Mouse (Mus musculus): ENCODE measurements at regions not wholly inside any gene's neighbourhood (a gene's known extent, or its start where the extent isn't known, plus 50 kb on each side); places are given as distances from the start of the nearest gene placed in this dataset.

DNA sequence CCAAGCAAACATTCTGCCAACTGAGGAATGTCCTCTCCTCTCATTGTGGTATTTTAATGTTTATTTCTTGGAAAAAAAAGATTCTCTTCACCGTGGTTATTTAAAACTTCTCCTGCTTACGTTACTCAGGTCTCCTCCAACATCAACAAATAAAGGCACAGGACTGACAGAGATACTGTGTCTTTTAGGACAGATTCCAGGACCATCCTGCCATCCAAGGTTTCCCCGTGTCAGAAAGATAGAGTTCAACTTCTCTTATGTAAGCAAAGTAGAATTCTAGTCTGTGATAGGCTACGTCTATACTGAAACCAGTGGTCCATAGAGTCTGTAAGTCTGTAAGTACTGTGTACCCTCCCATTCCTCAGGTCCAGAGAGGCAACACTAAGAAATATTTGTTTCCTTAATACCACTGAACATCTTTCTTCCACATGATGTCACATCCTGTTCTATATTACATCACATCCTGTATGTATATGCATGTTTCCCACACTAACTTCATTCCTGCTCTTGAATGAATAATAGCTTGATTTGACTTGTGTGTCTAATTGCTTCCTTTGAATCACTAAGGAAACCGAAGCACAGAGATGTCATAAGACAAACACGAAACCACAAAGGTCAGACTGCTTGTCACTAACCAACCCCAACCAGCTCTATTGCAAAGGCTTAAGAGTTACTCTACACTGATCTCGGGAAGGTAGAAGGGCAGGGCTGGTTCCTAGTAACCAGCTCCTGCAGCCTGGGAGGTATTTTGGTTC, 353.2 kb upstream of the Trib2 start:
- Histone ChIP-seq H3K4me2 (replicated peaks; ENCODE audit: low read depth, low read length) (no peak overlapping the region), H3K27ac (ENCODE audit: low read length) (no peak overlapping the region), H3K36me3 (ENCODE audit: control insufficient read depth, insufficient read depth, low read length) (no peaks in the 10 kb centered on the region), H3K27me3 (ENCODE audit: control insufficient read depth, insufficient read depth, low read length) (no peaks in the 10 kb centered on the region), H3K9me3 (ENCODE audit: control insufficient read depth, low read depth, low read length) (no peaks in the 10 kb centered on the region), H3K4me3 (ENCODE audit: low read depth, low read length) (no peak overlapping the region), H3K9ac (replicated peaks; ENCODE audit: low read depth, low read length) (no peak overlapping the region), H3K4me1 (ENCODE audit: control insufficient read depth, insufficient read depth, low read length) (peaks cover 3% of the 10 kb centered on the region; the same call in 1 of the 2 replicates)
- 47% methylated on average over 7 of the region's 7 CpGs for WGBS
- ATAC-seq (ENCODE audit: insufficient number of reproducible peaks, insufficient read depth, low FRiP score, low read depth) = no peak

DNA sequence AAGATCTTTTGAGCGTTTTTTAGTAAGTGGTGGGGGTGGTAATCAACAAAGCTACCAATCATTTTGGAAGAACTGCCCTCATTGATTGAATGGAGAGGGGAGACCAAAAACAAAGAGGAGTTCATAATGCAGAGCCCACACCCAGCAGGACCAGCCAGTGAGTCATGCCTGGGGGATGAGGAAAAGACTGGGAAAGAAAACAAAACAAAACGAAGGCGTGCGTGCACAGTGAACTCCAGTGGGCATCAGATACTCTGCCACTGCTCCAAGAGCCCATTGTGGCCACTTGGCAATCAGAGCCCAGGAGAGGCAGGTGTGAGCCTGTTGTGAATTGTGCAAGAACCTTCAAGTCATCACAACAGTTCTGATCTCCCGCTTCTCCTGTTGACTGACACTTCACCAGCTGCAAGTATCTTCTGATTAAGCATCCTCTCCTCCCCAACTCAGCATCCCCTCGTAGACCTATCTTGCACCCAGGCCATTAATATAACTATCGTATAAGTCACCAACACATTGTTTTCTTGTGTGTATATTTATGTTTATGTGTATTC, 351.1 kb upstream of the Trib2 start:
- Histone ChIP-seq H3K4me3 (ENCODE audit: low read depth, low read length) (no peak overlapping the region), H3K9ac (replicated peaks; ENCODE audit: low read depth, low read length) (no peak overlapping the region), H3K4me1 (ENCODE audit: control insufficient read depth, insufficient read depth, low read length) (peaks cover 3% of the 10 kb centered on the region; the same call in 1 of the 2 replicates), H3K27me3 (ENCODE audit: control insufficient read depth, insufficient read depth, low read length) (no peaks in the 10 kb centered on the region), H3K36me3 (ENCODE audit: control insufficient read depth, insufficient read depth, low read length) (no peaks in the 10 kb centered on the region), H3K4me2 (replicated peaks; ENCODE audit: low read depth, low read length) (no peak overlapping the region), H3K27ac (ENCODE audit: low read length) (no peak overlapping the region), H3K9me3 (ENCODE audit: control insufficient read depth, low read depth, low read length) (no peaks in the 10 kb centered on the region)
- ATAC-seq (ENCODE audit: insufficient number of reproducible peaks, insufficient read depth, low FRiP score, low read depth) = no peak
- 59% methylated on average over 7 of the region's 7 CpGs for WGBS

DNA sequence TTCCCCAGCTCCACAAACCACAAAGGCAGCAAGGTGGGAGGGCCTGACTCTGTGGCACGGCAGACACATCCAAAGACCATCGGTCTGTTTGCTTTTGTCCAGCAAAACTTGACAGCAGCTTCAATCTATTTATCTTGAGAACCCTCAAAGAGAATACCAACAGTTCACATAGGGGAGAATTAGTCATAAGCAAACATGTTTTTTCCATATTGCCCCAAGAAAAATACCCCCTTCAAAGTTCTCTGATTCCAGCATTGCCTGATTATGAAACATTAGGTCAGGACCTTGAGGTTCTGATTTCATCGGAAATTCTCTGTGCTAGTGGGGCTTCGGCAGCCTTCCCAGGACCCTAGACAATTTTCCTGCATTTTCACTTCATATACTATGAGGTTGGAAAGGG, 348.4 kb upstream of the Trib2 start:
- 60% methylated on average over 4 of the region's 4 CpGs for WGBS
- no peak for ATAC-seq (ENCODE audit: insufficient number of reproducible peaks, insufficient read depth, low FRiP score, low read depth)
- no peaks in the 10 kb centered on the region for H3K36me3 ChIP-seq (ENCODE audit: control insufficient read depth, insufficient read depth, low read length)
- H3K4me1 ChIP-seq (ENCODE audit: control insufficient read depth, insufficient read depth, low read length) = peaks cover 3% of the 10 kb centered on the region; the same call in 1 of the 2 replicates
- H3K27me3 ChIP-seq (ENCODE audit: control insufficient read depth, insufficient read depth, low read length) = no peaks in the 10 kb centered on the region
- no peaks in the 10 kb centered on the region for H3K9me3 ChIP-seq (ENCODE audit: control insufficient read depth, low read depth, low read length)
- no peak overlapping the region for H3K4me3 ChIP-seq (ENCODE audit: low read depth, low read length)
- H3K27ac ChIP-seq (ENCODE audit: low read length) = no peak overlapping the region
- H3K4me2 ChIP-seq (replicated peaks; ENCODE audit: low read depth, low read length) = no peak overlapping the region
- H3K9ac ChIP-seq (replicated peaks; ENCODE audit: low read depth, low read length) = no peak overlapping the region

DNA sequence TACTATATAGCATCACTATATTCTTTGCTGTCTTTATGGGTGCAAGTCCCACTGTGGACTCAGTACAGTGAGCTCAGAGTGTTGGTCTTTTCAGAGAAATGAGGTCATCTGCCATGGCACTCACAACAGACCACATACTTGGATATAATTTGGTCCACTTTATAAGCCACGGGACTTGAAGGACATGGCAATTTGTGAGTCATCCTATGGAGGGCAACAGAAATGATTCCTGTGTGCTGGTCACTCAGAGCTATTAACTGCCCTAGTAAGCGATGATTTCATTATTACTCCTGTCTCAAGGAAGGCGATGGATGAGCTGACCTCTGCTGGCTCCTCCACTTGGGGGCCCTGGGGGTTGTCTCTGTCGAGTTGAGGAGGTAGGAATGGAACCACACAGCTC, 345.2 kb upstream of the Trib2 start:
- H3K4me2 ChIP-seq (replicated peaks; ENCODE audit: low read depth, low read length) = no peak overlapping the region

DNA sequence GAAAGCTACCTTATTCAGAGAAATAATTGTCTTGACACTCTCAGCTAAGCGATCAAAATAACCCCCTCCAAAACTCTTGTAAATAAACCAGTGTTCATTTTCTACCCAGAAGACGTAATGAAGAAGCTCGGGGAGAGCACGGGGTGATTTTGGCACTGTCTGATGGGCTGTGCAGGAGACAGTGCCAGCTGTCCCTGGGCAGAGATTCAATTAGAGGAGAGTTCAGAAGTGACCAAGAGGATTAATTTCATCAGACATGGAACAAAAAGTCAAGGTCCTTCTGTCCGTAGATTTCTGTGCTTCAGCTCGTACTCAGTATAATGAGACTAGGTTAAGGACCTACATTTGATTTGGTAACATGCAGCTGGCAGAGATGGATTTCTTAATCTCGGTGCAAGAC, 341.2 kb upstream of the Trib2 start:
- WGBS = 74% methylated on average over 7 of the region's 7 CpGs
- Histone ChIP-seq H3K27ac (ENCODE audit: low read length) (no peak overlapping the region), H3K27me3 (ENCODE audit: control insufficient read depth, insufficient read depth, low read length) (no peaks in the 10 kb centered on the region), H3K9ac (replicated peaks; ENCODE audit: low read depth, low read length) (no peak overlapping the region), H3K4me2 (replicated peaks; ENCODE audit: low read depth, low read length) (no peak overlapping the region), H3K4me3 (ENCODE audit: low read depth, low read length) (no peak overlapping the region), H3K4me1 (ENCODE audit: control insufficient read depth, insufficient read depth, low read length) (no peaks in the 10 kb centered on the region), H3K36me3 (ENCODE audit: control insufficient read depth, insufficient read depth, low read length) (no peaks in the 10 kb centered on the region), H3K9me3 (ENCODE audit: control insufficient read depth, low read depth, low read length) (no peaks in the 10 kb centered on the region)
- no peak for ATAC-seq (ENCODE audit: insufficient number of reproducible peaks, insufficient read depth, low FRiP score, low read depth)

More for the DNA sequence above, 345.2 kb upstream of the Trib2 start:
- no peaks in the 10 kb centered on the region for H3K9me3 ChIP-seq (ENCODE audit: control insufficient read depth, low read depth, low read length)
- H3K27me3 ChIP-seq (ENCODE audit: control insufficient read depth, insufficient read depth, low read length) = no peaks in the 10 kb centered on the region
- no peak overlapping the region for H3K9ac ChIP-seq (replicated peaks; ENCODE audit: low read depth, low read length)
- WGBS = 58% methylated on average over 4 of the region's 4 CpGs
- no peaks in the 10 kb centered on the region for H3K36me3 ChIP-seq (ENCODE audit: control insufficient read depth, insufficient read depth, low read length)
- no peaks in the 10 kb centered on the region for H3K4me1 ChIP-seq (ENCODE audit: control insufficient read depth, insufficient read depth, low read length)
- H3K27ac ChIP-seq (ENCODE audit: low read length) = no peak overlapping the region
- ATAC-seq (ENCODE audit: insufficient number of reproducible peaks, insufficient read depth, low FRiP score, low read depth) = no peak
- H3K4me3 ChIP-seq (ENCODE audit: low read depth, low read length) = no peak overlapping the region

DNA sequence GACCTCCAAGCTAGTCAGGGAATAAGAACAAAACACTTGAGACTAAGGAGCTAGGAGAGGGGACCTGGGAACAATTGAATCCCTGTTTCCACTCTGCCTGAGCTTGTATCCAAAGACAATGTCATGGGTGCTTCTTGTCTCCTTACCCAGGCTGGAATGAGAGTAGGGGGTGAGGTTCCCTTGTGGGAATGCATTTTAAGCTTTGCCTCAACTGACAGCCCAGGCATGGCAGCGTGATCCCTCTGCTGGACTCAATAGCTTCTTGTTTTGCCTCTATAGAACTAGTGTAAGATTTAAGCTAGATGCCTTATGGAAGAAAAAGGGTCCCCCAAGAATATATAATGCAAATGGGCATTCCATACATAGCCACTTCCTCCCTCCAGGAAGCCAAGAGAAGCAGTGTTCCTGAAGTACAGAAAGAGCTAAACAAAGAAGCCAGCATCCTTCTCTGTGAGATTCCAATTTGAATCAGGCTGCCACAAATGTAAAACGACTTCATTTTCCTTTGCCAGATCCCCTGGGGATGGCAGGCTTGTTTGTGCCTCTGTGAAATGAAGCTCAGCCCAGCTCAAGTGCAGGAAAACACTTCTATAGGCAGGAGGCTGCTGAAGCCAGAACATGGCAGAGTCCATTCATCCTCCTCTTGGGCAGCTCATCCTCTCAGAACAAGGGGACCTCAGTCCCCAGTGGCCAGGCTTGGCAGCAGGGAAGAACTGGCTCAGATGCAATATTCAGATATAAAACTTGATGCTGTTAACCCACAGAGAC, 339.3 kb upstream of the Trib2 start:
- Histone ChIP-seq H3K4me1 (ENCODE audit: control insufficient read depth, insufficient read depth, low read length) (no peaks in the 10 kb centered on the region), H3K4me2 (replicated peaks; ENCODE audit: low read depth, low read length) (no peak overlapping the region), H3K27ac (ENCODE audit: low read length) (no peak overlapping the region), H3K9ac (replicated peaks; ENCODE audit: low read depth, low read length) (no peak overlapping the region), H3K9me3 (ENCODE audit: control insufficient read depth, low read depth, low read length) (no peaks in the 10 kb centered on the region), H3K36me3 (ENCODE audit: control insufficient read depth, insufficient read depth, low read length) (no peaks in the 10 kb centered on the region), H3K27me3 (ENCODE audit: control insufficient read depth, insufficient read depth, low read length) (no peaks in the 10 kb centered on the region), H3K4me3 (ENCODE audit: low read depth, low read length) (no peak overlapping the region)
- 25% methylated on average over 2 of the region's 2 CpGs for WGBS
- no peak for ATAC-seq (ENCODE audit: insufficient number of reproducible peaks, insufficient read depth, low FRiP score, low read depth)

DNA sequence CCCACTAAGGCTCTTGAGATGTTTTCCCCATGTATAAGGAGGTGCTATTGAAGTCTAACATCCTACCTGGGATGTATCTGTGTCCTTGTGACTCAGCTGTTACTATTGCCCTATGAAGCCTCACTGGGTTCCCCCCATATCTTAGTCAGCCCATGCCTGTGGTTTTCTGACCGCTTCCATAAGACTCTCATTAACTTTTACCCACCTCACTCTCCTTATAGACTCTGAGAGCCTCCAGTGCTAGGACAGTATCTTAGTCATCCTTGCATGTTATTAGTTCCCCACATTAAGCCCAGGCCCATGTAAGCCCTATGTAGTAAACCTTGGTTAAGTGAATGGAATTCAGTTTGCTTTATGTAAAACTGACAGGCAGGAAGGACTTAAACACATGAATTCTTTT, 337.5 kb upstream of the Trib2 start:
- Histone ChIP-seq H3K4me2 (replicated peaks; ENCODE audit: low read depth, low read length) (no peak overlapping the region), H3K36me3 (ENCODE audit: control insufficient read depth, insufficient read depth, low read length) (no peaks in the 10 kb centered on the region), H3K4me3 (ENCODE audit: low read depth, low read length) (no peak overlapping the region), H3K27ac (ENCODE audit: low read length) (no peak overlapping the region), H3K9me3 (ENCODE audit: control insufficient read depth, low read depth, low read length) (no peaks in the 10 kb centered on the region), H3K4me1 (ENCODE audit: control insufficient read depth, insufficient read depth, low read length) (no peaks in the 10 kb centered on the region), H3K27me3 (ENCODE audit: control insufficient read depth, insufficient read depth, low read length) (no peaks in the 10 kb centered on the region), H3K9ac (replicated peaks; ENCODE audit: low read depth, low read length) (no peak overlapping the region)
- 97% methylated on average over 1 of the region's 1 CpGs for WGBS
- no peak for ATAC-seq (ENCODE audit: insufficient number of reproducible peaks, insufficient read depth, low FRiP score, low read depth)

DNA sequence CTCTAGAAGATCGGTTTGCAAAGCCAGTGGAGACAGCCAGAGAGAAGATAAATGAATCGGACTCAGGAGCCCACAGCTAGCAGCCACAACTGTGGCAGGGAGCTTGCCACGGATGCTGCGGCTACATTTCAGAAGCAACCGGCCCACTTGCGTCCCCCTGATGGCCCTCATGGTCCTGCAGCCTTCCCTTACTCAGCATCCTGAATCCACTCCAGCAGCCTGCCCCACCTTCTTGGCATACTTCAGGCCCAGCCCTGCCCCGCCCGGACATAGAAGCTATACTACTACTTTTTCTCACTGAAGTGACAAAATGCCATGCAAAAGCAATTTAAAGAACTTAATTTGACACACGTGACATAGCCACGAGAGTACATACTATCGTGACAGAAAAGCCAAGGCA, 335.4 kb upstream of the Trib2 start:
- Histone ChIP-seq H3K27ac (ENCODE audit: low read length) (no peak overlapping the region), H3K9ac (replicated peaks; ENCODE audit: low read depth, low read length) (no peak overlapping the region), H3K4me2 (replicated peaks; ENCODE audit: low read depth, low read length) (no peak overlapping the region), H3K36me3 (ENCODE audit: control insufficient read depth, insufficient read depth, low read length) (no peaks in the 10 kb centered on the region), H3K4me1 (ENCODE audit: control insufficient read depth, insufficient read depth, low read length) (no peaks in the 10 kb centered on the region), H3K27me3 (ENCODE audit: control insufficient read depth, insufficient read depth, low read length) (no peaks in the 10 kb centered on the region), H3K9me3 (ENCODE audit: control insufficient read depth, low read depth, low read length) (no peaks in the 10 kb centered on the region), H3K4me3 (ENCODE audit: low read depth, low read length) (no peak overlapping the region)
- no peak for ATAC-seq (ENCODE audit: insufficient number of reproducible peaks, insufficient read depth, low FRiP score, low read depth)
- WGBS = 86% methylated on average over 11 of the region's 11 CpGs
